Mouse (Mus musculus): ENCODE data around the gene Btg2. TPM values are rescaled to one million over a fixed set of nuclear protein-coding genes. Genes with fewer than 3 reads are reported as not detected.
A peak's percentile ranks its signal among the peaks of the same experiment; 100 is the strongest.

Gene Btg2
- polyA plus RNA-seq, 1 experiment from 2014 or later = 109 TPM

GRCm38 (mm10) chr1:134095033-134095612, 16.2 kb upstream of the Btg2 start:
- H3K27ac ChIP-seq (ENCODE audit: low read length) = peak overlapping the region; percentile 61
- WGBS (ENCODE audit: insufficient replicate concordance) = 38% methylated on average over 7 of the region's 7 CpGs
- H3K36me3 ChIP-seq (ENCODE audit: control insufficient read depth, insufficient read depth) = no peaks in the 10 kb centered on the region
- H3K4me3 ChIP-seq (ENCODE audit: low read depth, low read length) = no peak overlapping the region
- H3K4me1 ChIP-seq (ENCODE audit: control insufficient read depth, low read depth, low read length) = peaks cover 82% of the 10 kb centered on the region
- H3K9ac ChIP-seq (ENCODE audit: low read depth, low read length) = peak overlapping the region; percentile 29
- H3K9me3 ChIP-seq (replicated peaks; ENCODE audit: control insufficient read depth, low read length) = no peaks in the 10 kb centered on the region
- no peak for ATAC-seq (ENCODE audit: low read depth)
- H3K27me3 ChIP-seq (ENCODE audit: control insufficient read depth, insufficient read depth, low read depth, low read length) = no peaks in the 10 kb centered on the region
- no peak overlapping the region for H3K4me2 ChIP-seq (ENCODE audit: low read depth, low read length)

- Histone ChIP-seq H3K4me1 (ENCODE audit: control insufficient read depth, low read depth, low read length) (peaks cover 80% of the 10 kb centered on the region), H3K4me2 (ENCODE audit: low read depth, low read length) (peak overlapping the region; percentile 95), H3K4me3 (ENCODE audit: low read depth, low read length) (peak overlapping the region; percentile 70), H3K27me3 (ENCODE audit: control insufficient read depth, insufficient read depth, low read depth, low read length) (no peaks in the 10 kb centered on the region), H3K9ac (ENCODE audit: low read depth, low read length) (peak overlapping the region; percentile 91), H3K27ac (ENCODE audit: low read length) (peak overlapping the region; percentile 99), H3K36me3 (ENCODE audit: control insufficient read depth, insufficient read depth) (no peaks in the 10 kb centered on the region), H3K9me3 (replicated peaks; ENCODE audit: control insufficient read depth, low read length) (no peaks in the 10 kb centered on the region)
- no peak for ATAC-seq (ENCODE audit: low read depth)
- 42% methylated on average over 13 of the region's 13 CpGs for WGBS (ENCODE audit: insufficient replicate concordance)
Measured at GRCm38 (mm10) chr1:134093771-134094526, 15.0 kb upstream of the Btg2 start.

GRCm38 (mm10) chr1:134092852-134093770, 14.2 kb upstream of the Btg2 start:
- Histone ChIP-seq H3K4me2 (ENCODE audit: low read depth, low read length) (peak overlapping the region; percentile 95), H3K27me3 (ENCODE audit: control insufficient read depth, insufficient read depth, low read depth, low read length) (no peaks in the 10 kb centered on the region), H3K36me3 (ENCODE audit: control insufficient read depth, insufficient read depth) (no peaks in the 10 kb centered on the region), H3K9me3 (replicated peaks; ENCODE audit: control insufficient read depth, low read length) (no peaks in the 10 kb centered on the region), H3K9ac (ENCODE audit: low read depth, low read length) (peak overlapping the region; percentile 91), H3K4me1 (ENCODE audit: control insufficient read depth, low read depth, low read length) (peaks cover 78% of the 10 kb centered on the region), H3K27ac (ENCODE audit: low read length) (peak overlapping the region; percentile 99), H3K4me3 (ENCODE audit: low read depth, low read length) (peak overlapping the region; percentile 70)
- 2% methylated on average over 43 of the region's 43 CpGs for WGBS (ENCODE audit: insufficient replicate concordance)
- peak; percentile 96 for ATAC-seq (ENCODE audit: low read depth)

- ATAC-seq (ENCODE audit: low read depth) = no peak
- H3K27ac ChIP-seq (ENCODE audit: low read length) = peak overlapping the region; percentile 99
Measured at GRCm38 (mm10) chr1:134092368-134092767, 13.4 kb upstream of the Btg2 start.

DNA sequence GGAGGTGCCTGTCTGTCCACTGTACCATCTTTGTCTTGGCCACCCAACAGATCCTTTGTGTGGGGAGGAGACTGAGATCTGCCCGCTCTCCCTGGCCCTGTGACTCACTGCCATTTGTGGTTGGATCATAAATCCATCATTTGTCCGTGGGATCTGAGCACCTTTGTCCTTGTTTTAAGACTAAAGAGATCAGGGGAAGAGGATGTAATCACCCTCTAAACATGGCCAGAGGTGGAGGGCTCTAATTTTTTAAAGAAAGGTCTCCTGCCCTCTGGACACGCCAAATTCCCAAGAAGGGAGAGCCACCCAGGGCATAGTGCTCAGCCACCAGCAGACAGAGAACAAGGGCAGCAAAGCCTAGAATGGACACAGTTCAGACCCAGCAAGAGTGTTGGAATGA, 12.9 kb upstream of the Btg2 start:
- peaks cover 77% of the 10 kb centered on the region for H3K4me1 ChIP-seq (ENCODE audit: control insufficient read depth, low read depth, low read length)
- peak overlapping the region; percentile 69 for H3K9ac ChIP-seq (ENCODE audit: low read depth, low read length)
- no peak overlapping the region for H3K4me3 ChIP-seq (ENCODE audit: low read depth, low read length)
- peak overlapping the region; percentile 99 for H3K27ac ChIP-seq (ENCODE audit: low read length)
- 72% methylated on average over 3 of the region's 3 CpGs for WGBS (ENCODE audit: insufficient replicate concordance)
- no peaks in the 10 kb centered on the region for H3K27me3 ChIP-seq (ENCODE audit: control insufficient read depth, insufficient read depth, low read depth, low read length)
- no peak for ATAC-seq (ENCODE audit: low read depth)
- no peaks in the 10 kb centered on the region for H3K9me3 ChIP-seq (replicated peaks; ENCODE audit: control insufficient read depth, low read length)
- peak overlapping the region; percentile 95; the same call in 1 of the 2 replicates for H3K4me2 ChIP-seq (ENCODE audit: low read depth, low read length)
- no peaks in the 10 kb centered on the region for H3K36me3 ChIP-seq (ENCODE audit: control insufficient read depth, insufficient read depth)

More at GRCm38 (mm10) chr1:134092368-134092767, 13.4 kb upstream of the Btg2 start:
- Histone ChIP-seq H3K4me3 (ENCODE audit: low read depth, low read length) (peak overlapping the region; percentile 70), H3K9me3 (replicated peaks; ENCODE audit: control insufficient read depth, low read length) (no peaks in the 10 kb centered on the region), H3K27me3 (ENCODE audit: control insufficient read depth, insufficient read depth, low read depth, low read length) (no peaks in the 10 kb centered on the region), H3K9ac (ENCODE audit: low read depth, low read length) (peak overlapping the region; percentile 69), H3K36me3 (ENCODE audit: control insufficient read depth, insufficient read depth) (no peaks in the 10 kb centered on the region), H3K4me2 (ENCODE audit: low read depth, low read length) (peak overlapping the region; percentile 95), H3K4me1 (ENCODE audit: control insufficient read depth, low read depth, low read length) (peaks cover 77% of the 10 kb centered on the region)
- WGBS (ENCODE audit: insufficient replicate concordance) = 16% methylated on average over 6 of the region's 6 CpGs

DNA sequence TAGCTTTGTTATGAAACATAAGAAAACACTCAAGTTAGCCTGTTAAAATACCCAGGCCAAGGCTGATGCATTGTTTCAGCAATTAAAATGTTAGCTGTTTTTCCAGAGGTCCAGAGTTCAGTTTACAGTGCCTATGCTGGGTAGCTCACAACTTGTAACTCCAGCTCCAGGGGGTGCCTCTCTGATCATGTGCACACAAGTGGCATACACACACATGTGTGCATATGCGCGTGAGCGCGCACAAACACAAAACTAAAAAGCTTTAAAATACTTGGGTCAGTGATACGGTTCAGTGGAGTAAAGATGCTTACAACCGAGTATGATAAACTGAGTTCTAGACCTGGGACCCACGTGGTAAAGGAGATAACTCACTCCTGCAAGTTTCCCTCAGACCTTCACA, 10.2 kb upstream of the Btg2 start:
- H3K27ac ChIP-seq (ENCODE audit: low read length) = peak overlapping the region; percentile 60
- no peak overlapping the region for H3K4me3 ChIP-seq (ENCODE audit: low read depth, low read length)
- no peak for ATAC-seq (ENCODE audit: low read depth)
- H3K4me2 ChIP-seq (ENCODE audit: low read depth, low read length) = no peak overlapping the region
- 66% methylated on average over 7 of the region's 7 CpGs for WGBS (ENCODE audit: insufficient replicate concordance)
- H3K36me3 ChIP-seq (ENCODE audit: control insufficient read depth, insufficient read depth) = no peaks in the 10 kb centered on the region
- H3K9ac ChIP-seq (ENCODE audit: low read depth, low read length) = no peak overlapping the region
- no peaks in the 10 kb centered on the region for H3K9me3 ChIP-seq (replicated peaks; ENCODE audit: control insufficient read depth, low read length)
- no peaks in the 10 kb centered on the region for H3K27me3 ChIP-seq (ENCODE audit: control insufficient read depth, insufficient read depth, low read depth, low read length)
- H3K4me1 ChIP-seq (ENCODE audit: control insufficient read depth, low read depth, low read length) = peaks cover 73% of the 10 kb centered on the region

DNA sequence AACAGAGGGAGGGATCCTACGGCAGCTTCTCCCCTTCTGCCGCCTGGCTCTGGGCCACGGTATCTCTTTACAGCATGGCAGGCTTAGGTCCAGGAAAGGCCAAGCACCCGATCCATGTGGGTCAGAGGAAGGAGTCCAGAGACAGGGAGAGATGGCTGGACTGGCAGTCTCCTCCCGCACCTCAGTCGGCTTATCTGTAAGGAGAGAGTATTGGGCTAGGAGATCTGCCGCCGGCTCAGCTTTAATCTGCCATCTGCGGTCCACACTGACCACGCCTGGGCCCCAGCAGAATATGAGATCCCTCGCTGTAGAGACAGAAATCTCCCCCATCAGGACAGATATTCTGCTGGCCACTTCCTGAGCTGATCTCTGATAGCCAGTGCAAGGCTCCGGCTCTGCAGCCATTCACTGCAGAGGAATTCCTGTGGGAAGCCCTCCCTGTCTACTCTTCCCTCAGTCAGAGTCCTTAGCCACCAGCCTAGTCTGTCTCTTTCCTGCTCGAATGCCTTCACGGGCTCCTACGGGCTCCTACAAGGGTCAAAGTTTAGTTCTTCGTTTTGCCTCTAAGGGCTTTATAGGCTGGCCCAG, 8.0 kb upstream of the Btg2 start:
- Histone ChIP-seq H3K4me3 (ENCODE audit: low read depth, low read length) (peak overlapping the region; percentile 50), H3K36me3 (ENCODE audit: control insufficient read depth, insufficient read depth) (no peaks in the 10 kb centered on the region), H3K27ac (ENCODE audit: low read length) (peak overlapping the region; percentile 87), H3K27me3 (ENCODE audit: control insufficient read depth, insufficient read depth, low read depth, low read length) (no peaks in the 10 kb centered on the region), H3K4me1 (ENCODE audit: control insufficient read depth, low read depth, low read length) (peaks cover 76% of the 10 kb centered on the region), H3K9ac (ENCODE audit: low read depth, low read length) (peak overlapping the region; percentile 63), H3K4me2 (ENCODE audit: low read depth, low read length) (peak overlapping the region; percentile 71), H3K9me3 (replicated peaks; ENCODE audit: control insufficient read depth, low read length) (no peaks in the 10 kb centered on the region)
- peak; percentile 64 for ATAC-seq (ENCODE audit: low read depth)
- WGBS (ENCODE audit: insufficient replicate concordance) = 17% methylated on average over 16 of the region's 16 CpGs

GRCm38 (mm10) chr1:134086017-134086416, 7.1 kb upstream of the Btg2 start:
- Histone ChIP-seq H3K9me3 (replicated peaks; ENCODE audit: control insufficient read depth, low read length) (no peaks in the 10 kb centered on the region), H3K27me3 (ENCODE audit: control insufficient read depth, insufficient read depth, low read depth, low read length) (no peaks in the 10 kb centered on the region), H3K4me3 (ENCODE audit: low read depth, low read length) (no peak overlapping the region), H3K9ac (ENCODE audit: low read depth, low read length) (peak overlapping the region; percentile 63; the same call in 1 of the 2 replicates), H3K27ac (ENCODE audit: low read length) (peak overlapping the region; percentile 87), H3K36me3 (ENCODE audit: control insufficient read depth, insufficient read depth) (no peaks in the 10 kb centered on the region), H3K4me1 (ENCODE audit: control insufficient read depth, low read depth, low read length) (peaks cover 77% of the 10 kb centered on the region), H3K4me2 (ENCODE audit: low read depth, low read length) (peak overlapping the region; percentile 7; the same call in 1 of the 2 replicates)
- ATAC-seq (ENCODE audit: low read depth) = no peak
- 34% methylated on average over 3 of the region's 3 CpGs for WGBS (ENCODE audit: insufficient replicate concordance)
